ENCODE assay signal across 14 mouse cellular contexts in the genomic region with DNA sequence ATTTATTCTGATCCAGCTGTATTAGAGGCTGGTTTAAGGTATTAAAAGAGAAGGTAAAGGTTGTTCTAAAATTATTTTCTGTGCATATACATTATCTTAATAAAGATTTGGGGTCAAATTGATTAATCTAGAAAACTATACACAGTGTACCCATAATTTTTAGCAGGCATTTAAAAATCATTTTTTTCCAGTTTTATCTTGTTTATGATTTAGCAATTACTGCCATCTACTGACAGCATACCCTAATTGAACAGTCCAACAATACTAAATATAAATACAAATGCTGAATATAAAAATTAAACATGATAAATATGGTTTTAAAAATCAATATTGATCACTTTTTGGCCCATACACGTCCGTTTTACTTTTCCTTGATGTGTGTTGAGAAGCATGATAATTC.
"Had no signal": no experiment of that assay in that cellular context is flagged by ENCODE, and none has a peak within 500 bp of the region (broad histone marks: within the 10 kb centered on the region; RNA-seq: fewer than 3 reads in every experiment).

No protein-coding gene starts in this region.

- H3K4me2 ChIP-seq: limb, embryonic 12.5 days; liver, embryonic 15.5 days had no signal

- DNase-seq: kidney, adult 11 months; kidney, adult 9 months; kidney, postnatal 4 days; liver; lung, adult 2 months; lung, postnatal 36 days; midbrain, embryonic 14.5 days; right cerebral cortex, postnatal 14 days; thymus, adult 2 months; thymus, postnatal 25 days had no signal

- H3K9ac ChIP-seq: limb, embryonic 12.5 days; liver, embryonic 15.5 days had no signal

- H3K4me1 ChIP-seq: limb, embryonic 12.5 days; liver, embryonic 15.5 days had no signal

- H3K4me3 ChIP-seq: limb, embryonic 12.5 days; liver, embryonic 15.5 days had no signal

- ATAC-seq: lung, postnatal 0 days had no signal

- H3K9me3 ChIP-seq: limb, embryonic 12.5 days; liver, embryonic 15.5 days had no signal

- H3K36me3 ChIP-seq: limb, embryonic 12.5 days; liver, embryonic 15.5 days had no signal

- H3K27ac ChIP-seq: kidney, postnatal 0 days; limb, embryonic 12.5 days; liver, embryonic 15.5 days had no signal

- H3K27me3 ChIP-seq: limb, embryonic 12.5 days; liver, embryonic 15.5 days had no signal
